Mouse (Mus musculus) cortical plate, adult 2 months (tissue): Measurements from ENCODE around the gene Nedd8.

ENCODE experiments used
- CTCF ChIP-seq: fragments of 200-500 bp; IDR thresholded peaks from 2 replicates; pipeline ENCODE4 v1.5.1; 2011; ENCODE audit warnings: mild to moderate bottlenecking, control low read depth, low read length; ENCODE audit not compliant: insufficient read depth; ENCODE audit errors: extremely low read depth
- POLR2A ChIP-seq: fragments of 200-500 bp; IDR thresholded peaks from 2 replicates; pipeline ENCODE4 v1.6.1; 2011; ENCODE audit warnings: mild to moderate bottlenecking, low read length, control low read depth; ENCODE audit not compliant: insufficient read depth; ENCODE audit errors: extremely low read depth

DNA sequence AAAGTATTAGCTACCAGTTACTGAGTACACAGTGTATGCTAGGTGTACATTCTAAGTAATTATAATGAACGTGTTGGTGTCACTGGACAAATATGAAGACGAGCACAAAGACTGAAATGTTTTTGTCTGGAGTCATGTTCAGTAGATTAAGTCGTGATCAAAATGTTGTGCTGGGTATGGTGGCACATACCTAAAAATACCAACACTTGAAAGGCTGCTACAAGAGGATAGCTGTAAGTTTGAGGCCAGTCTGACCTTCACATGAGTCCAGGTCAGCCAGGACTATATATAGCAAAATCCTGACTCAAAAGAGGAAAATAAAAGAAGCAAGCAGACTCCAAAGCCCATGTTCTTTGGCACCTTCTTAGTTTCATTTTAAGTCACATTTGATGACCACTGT, 15.0 kb downstream of the Nedd8 start:
- no peak for TF ChIP-seq POLR2A
- TF ChIP-seq CTCF = no peak
